Mouse (Mus musculus): Measurements from ENCODE around the gene Ak1. TPM values are rescaled to one million over a fixed set of nuclear protein-coding genes. Genes with fewer than 3 reads are reported as not detected.

The Ak1 gene
- polyA plus RNA-seq, 3 experiments from 2014 or later = 0.52 TPM; not detected in 2

Other genes starting within 250 kb of the Ak1 start
- gene 1110008P14Rik, start 239.8 kb upstream of the Ak1 start, polyA plus RNA-seq (2017; shearing (Covaris generic)) = 10 to 100 TPM; 43.1 to 73.3 (median 57.4) TPM
- gene Lcn2, start 233.5 kb upstream of the Ak1 start, polyA plus RNA-seq (2017; shearing (Covaris generic)) = under 1 TPM in 1 of 3 experiments, not detected in 2; 0.93 TPM
- gene Ptges2, start 225.9 kb upstream of the Ak1 start, polyA plus RNA-seq (2017; shearing (Covaris generic)) = under 1 TPM; 0.32 to 0.63 (median 0.44) TPM
- 1 to 10 TPM; 4.6 to 6.0 (median 4.8) TPM for gene Naif1, start 171.3 kb upstream of the Ak1 start, polyA plus RNA-seq (2017; shearing (Covaris generic))
- 1 to 10 TPM; 2.2 to 4.4 (median 4.3) TPM for gene Slc25a25, start 170.3 kb upstream of the Ak1 start, polyA plus RNA-seq (2017; shearing (Covaris generic))
- gene Fam102a, start 86.4 kb upstream of the Ak1 start, polyA plus RNA-seq (2017; shearing (Covaris generic)) = 10 to 100 TPM; 40.7 to 52.4 (median 50.7) TPM
- gene Dpm2, start 50.9 kb upstream of the Ak1 start, polyA plus RNA-seq (2017; shearing (Covaris generic)) = 100 to 1,000 TPM; 126 to 160 (median 144) TPM
- not detected for gene Pip5kl1, start 47.0 kb upstream of the Ak1 start, polyA plus RNA-seq (2017; shearing (Covaris generic))
- under 1 TPM in 1 of 3 experiments, not detected in 2; 0.31 TPM for gene 9430097D07Rik, start 46.1 kb upstream of the Ak1 start, polyA plus RNA-seq (2017; shearing (Covaris generic))
- 10 to 100 TPM; 31.5 to 42.6 (median 33.5) TPM for gene St6galnac4, start 34.7 kb upstream of the Ak1 start, polyA plus RNA-seq (2017; shearing (Covaris generic))
- 1 to 10 TPM; 3.4 to 5.1 (median 4.3) TPM for gene St6galnac6, start 22.0 kb upstream of the Ak1 start, polyA plus RNA-seq (2017; shearing (Covaris generic))
- not detected for gene Eng, start 24.8 kb downstream of the Ak1 start, polyA plus RNA-seq (2017; shearing (Covaris generic))
- gene Fpgs, start 82.4 kb downstream of the Ak1 start, polyA plus RNA-seq (2017; shearing (Covaris generic)) = 1 to 10 TPM; 3.2 to 7.2 (median 5.8) TPM
- gene Cdk9, start 91.3 kb downstream of the Ak1 start, polyA plus RNA-seq (2017; shearing (Covaris generic)) = 10 to 100 TPM; 21.2 to 31.2 (median 30.4) TPM
- gene Sh2d3c, start 99.3 kb downstream of the Ak1 start, polyA plus RNA-seq (2017; shearing (Covaris generic)) = 10 to 100 TPM; 56.2 to 83.0 (median 61.4) TPM
- gene 6330409D20Rik, start 119.3 kb downstream of the Ak1 start, polyA plus RNA-seq (2017; shearing (Covaris generic)) = 1 to 10 TPM in 2 of 3 experiments, not detected in 1; 1.2 to 1.3 TPM
- 10 to 100 TPM; 56.4 to 69.0 (median 67.4) TPM for gene Tor2a, start 135.5 kb downstream of the Ak1 start, polyA plus RNA-seq (2017; shearing (Covaris generic))
- gene Ttc16, start 153.9 kb downstream of the Ak1 start, polyA plus RNA-seq (2017; shearing (Covaris generic)) = 1 to 10 TPM in 1 of 3 experiments, under 1 TPM in 2; 0.55 to 1.8 (median 0.95) TPM
- gene Ptrh1, start 154.0 kb downstream of the Ak1 start, polyA plus RNA-seq (2017; shearing (Covaris generic)) = 1 to 10 TPM; 6.5 to 9.3 (median 8.1) TPM
- 1 to 10 TPM in 1 of 3 experiments, under 1 TPM in 1, not detected in 1; 0.53 to 1.3 TPM for gene Cfap157, start 162.7 kb downstream of the Ak1 start, polyA plus RNA-seq (2017; shearing (Covaris generic))
- 1 to 10 TPM; 2.3 to 6.1 (median 5.0) TPM for gene Stxbp1, start 225.5 kb downstream of the Ak1 start, polyA plus RNA-seq (2017; shearing (Covaris generic))